Mouse (Mus musculus): ENCODE data around the gene Pom121l2.
A peak's percentile ranks its signal among the peaks of the same experiment; 100 is the strongest.

The Pom121l2 gene

GRCm38 (mm10) chr13:21993957-21994738 lies 13.2 kb downstream of the Pom121l2 start:
- peak in 1 of 2 experiments; percentile 29 for DNase-seq (ENCODE audit: low spot score in 2 of 2)

GRCm38 (mm10) chr13:21994896-21995295 lies 13.9 kb downstream of the Pom121l2 start:
- no peak for DNase-seq (ENCODE audit: low spot score in 2 of 2)

GRCm38 (mm10) chr13:21995331-21995914 lies 14.4 kb downstream of the Pom121l2 start:
- no peak for DNase-seq (ENCODE audit: low spot score in 2 of 2)

GRCm38 (mm10) chr13:21996101-21996839 lies 15.3 kb downstream of the Pom121l2 start:
- DNase-seq (ENCODE audit: low spot score in 2 of 2): no peak

GRCm38 (mm10) chr13:21996840-21997185 lies 15.8 kb downstream of the Pom121l2 start:
- DNase-seq (ENCODE audit: low spot score in 2 of 2): no peak

- DNase-seq (ENCODE audit: low spot score in 2 of 2): no peak
Measured at GRCm38 (mm10) chr13:21997201-21997820, 16.3 kb downstream of the Pom121l2 start.

GRCm38 (mm10) chr13:21997821-21998220 lies 16.8 kb downstream of the Pom121l2 start:
- DNase-seq (ENCODE audit: low spot score in 2 of 2): no peak

- no peak for DNase-seq (ENCODE audit: low spot score in 2 of 2)
Measured at GRCm38 (mm10) chr13:21998412-21998811, 17.4 kb downstream of the Pom121l2 start.

- DNase-seq (ENCODE audit: low spot score in 2 of 2): no peak
Measured at GRCm38 (mm10) chr13:21999147-21999546, 18.2 kb downstream of the Pom121l2 start.

GRCm38 (mm10) chr13:22001346-22001745 lies 20.4 kb downstream of the Pom121l2 start:
- DNase-seq (ENCODE audit: low spot score in 2 of 2): no peak

- DNase-seq (ENCODE audit: low spot score in 2 of 2): no peak
Measured at GRCm38 (mm10) chr13:22001823-22002222, 20.8 kb downstream of the Pom121l2 start.

- DNase-seq (ENCODE audit: low spot score in 2 of 2): no peak
Measured at GRCm38 (mm10) chr13:22005605-22006333, 24.8 kb downstream of the Pom121l2 start.

- peak in 1 of 2 experiments; percentile 27 for DNase-seq (ENCODE audit: low spot score in 2 of 2)
Measured at GRCm38 (mm10) chr13:22006334-22007120, 25.5 kb downstream of the Pom121l2 start.

GRCm38 (mm10) chr13:22007121-22007510 lies 26.1 kb downstream of the Pom121l2 start:
- DNase-seq (ENCODE audit: low spot score in 2 of 2): no peak

- DNase-seq (ENCODE audit: low spot score in 2 of 2): no peak
Measured at GRCm38 (mm10) chr13:22007872-22008271, 26.9 kb downstream of the Pom121l2 start.

- no peak for DNase-seq (ENCODE audit: low spot score in 2 of 2)
Measured at GRCm38 (mm10) chr13:22008707-22009106, 27.7 kb downstream of the Pom121l2 start.

GRCm38 (mm10) chr13:22009642-22010041 lies 28.6 kb downstream of the Pom121l2 start, which contains the start of gene Prss16:
Gene Prss16, minus strand, starts transcription at chr13:22009742.
- DNase-seq (ENCODE audit: low spot score in 2 of 2): no peak

GRCm38 (mm10) chr13:22013716-22014115 lies 32.7 kb downstream of the Pom121l2 start:
- DNase-seq (ENCODE audit: low spot score in 2 of 2): no peak

GRCm38 (mm10) chr13:22014411-22014845 lies 33.4 kb downstream of the Pom121l2 start:
- no peak for DNase-seq (ENCODE audit: low spot score in 2 of 2)
